In the genomic region with DNA sequence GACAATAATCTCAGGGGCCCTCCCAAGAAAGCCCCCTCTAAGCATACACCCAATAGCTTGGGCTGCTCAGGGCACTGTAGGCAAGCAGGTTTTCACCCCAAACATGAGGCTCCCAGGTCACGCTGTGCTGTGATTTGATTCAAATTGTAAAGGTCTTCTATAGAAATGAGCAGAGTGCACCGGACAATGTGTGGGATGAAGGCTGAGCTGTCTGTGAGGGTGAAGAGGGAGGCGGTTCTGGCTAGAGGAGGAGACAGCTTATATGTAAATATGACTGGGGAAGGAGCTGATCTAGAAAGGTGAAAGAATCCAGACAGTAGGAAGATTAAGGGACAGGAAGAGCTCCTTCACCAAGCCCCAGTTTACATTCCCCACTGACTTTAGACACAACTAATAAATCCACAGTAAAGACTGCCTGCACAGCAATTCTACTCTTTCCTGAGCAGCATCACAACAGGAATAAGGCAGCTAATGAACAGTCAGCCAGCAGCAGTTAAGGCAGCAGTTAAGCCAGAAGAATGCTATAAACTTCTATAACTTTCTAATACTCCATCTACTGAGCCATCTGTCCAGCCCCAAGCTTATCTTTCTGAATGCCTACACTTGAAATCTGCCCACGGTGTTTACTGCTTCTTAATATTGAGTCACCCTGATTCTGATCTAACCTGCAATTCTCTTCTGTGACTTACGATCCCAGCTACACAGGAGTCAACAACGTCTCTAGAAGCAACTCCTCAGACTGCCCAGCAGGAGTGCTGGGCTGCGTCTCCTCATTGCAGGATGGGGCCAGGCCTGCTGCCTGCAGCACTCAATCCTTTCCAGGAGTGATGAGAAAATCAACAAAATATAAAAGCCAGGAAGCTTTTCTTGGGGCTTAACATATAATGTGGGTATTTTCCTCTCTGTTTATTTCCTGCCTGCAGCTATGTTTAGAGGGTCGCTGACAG, we compare ENCODE assay signal across 19 mouse cellular contexts. TPM values are rescaled to one million over a fixed set of nuclear protein-coding genes. Genes with fewer than 3 reads are reported as not detected.
DNase-seq lines count a peak whose midpoint lies in the region; ATAC-seq and TF ChIP-seq lines count a peak whose summit lies in the region.
"Had no signal": no experiment of that assay in that cellular context is flagged by ENCODE, and none has a peak within 500 bp of the region (broad histone marks: within the 10 kb centered on the region; RNA-seq: fewer than 3 reads in every experiment).

No protein-coding gene starts in this region.

- no peaks in the 10 kb centered on the region for H3K9me3 ChIP-seq in forebrain, embryonic 11.5 days (ENCODE audit: control insufficient read depth, low read length)
- no peaks in the 10 kb centered on the region for H3K9me3 ChIP-seq in forebrain, embryonic 13.5 days (replicated peaks)
- no peaks in the 10 kb centered on the region for H3K9me3 ChIP-seq in limb, embryonic 11.5 days (ENCODE audit: control insufficient read depth, low read length)
- H3K9me3 ChIP-seq: embryonic facial prominence, embryonic 12.5 days; neural tube, embryonic 13.5 days had no signal

- 66% methylated on average over 8 of the region's 8 CpGs for WGBS in forebrain, embryonic 11.5 days
- WGBS in forebrain, embryonic 13.5 days: 63% methylated on average over 8 of the region's 8 CpGs
- WGBS in limb, embryonic 11.5 days: 45% methylated on average over 8 of the region's 8 CpGs

- no peak overlapping the region for H3K4me3 ChIP-seq in forebrain, embryonic 11.5 days (ENCODE audit: low read depth, low read length)
- H3K4me3 ChIP-seq in forebrain, embryonic 13.5 days: no peak overlapping the region
- no peak overlapping the region for H3K4me3 ChIP-seq in layer of hippocampus, adult 2 months
- H3K4me3 ChIP-seq in limb, embryonic 11.5 days (ENCODE audit: low read depth, low read length): no peak overlapping the region
- H3K4me3 ChIP-seq: embryonic facial prominence, embryonic 12.5 days; neural tube, embryonic 13.5 days had no signal

- ATAC-seq in forebrain, embryonic 11.5 days (replicated peaks; ENCODE audit: low FRiP score): no peak
- ATAC-seq in forebrain, embryonic 13.5 days: no peak
- no peak for ATAC-seq in limb, embryonic 11.5 days (ENCODE audit: insufficient number of reproducible peaks, low FRiP score, low TSS enrichment, low read depth)
- ATAC-seq: activated CD4-positive, CD25-positive, alpha-beta regulatory T cell, adult 4 months; hindbrain, embryonic 16.5 days had no signal

- H3K36me3 ChIP-seq in forebrain, embryonic 11.5 days (ENCODE audit: control insufficient read depth, insufficient read depth, low read length): peaks cover 3% of the 10 kb centered on the region; the same call in 1 of the 2 replicates
- peaks cover 47% of the 10 kb centered on the region for H3K36me3 ChIP-seq in forebrain, embryonic 13.5 days (ENCODE audit: poor library complexity, severe bottlenecking)
- no peaks in the 10 kb centered on the region; the same call in 1 of the 2 replicates for H3K36me3 ChIP-seq in limb, embryonic 11.5 days (ENCODE audit: control insufficient read depth, insufficient read depth, low read length)

- peak; percentile 25 for DNase-seq in forebrain, embryonic 11.5 days (ENCODE audit: low spot score)
- DNase-seq in layer of hippocampus, adult 2 months (ENCODE audit: low spot score in 2 of 2): no peak
- DNase-seq in layer of hippocampus, adult 9-11 months: no peak
- peak; percentile 50 for DNase-seq in ZHBTc4 (ENCODE audit: low read depth, low spot score)
- no peak for DNase-seq in limb, embryonic 11.5 days (ENCODE audit: low spot score)
- no peak for DNase-seq in left cerebral cortex, postnatal 4 days
- no peak for DNase-seq in B cell, adult 2 months
- DNase-seq: adrenal gland, postnatal 36 days; cerebellum, adult 8-10 months; gastrocnemius, postnatal 10 days; kidney, adult 9 months; lung, adult 18-20 months; thymus, adult 2 months had no signal

- H3K27ac ChIP-seq in forebrain, embryonic 11.5 days (ENCODE audit: low read depth, low read length): no peak overlapping the region
- H3K27ac ChIP-seq in forebrain, embryonic 13.5 days: no peak overlapping the region
- H3K27ac ChIP-seq in layer of hippocampus, adult 2 months: peak overlapping the region; percentile 18
- H3K27ac ChIP-seq in limb, embryonic 11.5 days (replicated peaks; ENCODE audit: low read depth, low read length): 0 out of 2 replicates have a peak overlapping the region, but pooled peaks have one; percentile 10
- H3K27ac ChIP-seq: embryonic facial prominence, embryonic 12.5 days; neural tube, embryonic 13.5 days had no signal

- H3K4me1 ChIP-seq in forebrain, embryonic 11.5 days (replicated peaks; ENCODE audit: control insufficient read depth, insufficient read depth, low read length): no peaks in the 10 kb centered on the region
- no peaks in the 10 kb centered on the region for H3K4me1 ChIP-seq in forebrain, embryonic 13.5 days
- H3K4me1 ChIP-seq in limb, embryonic 11.5 days (ENCODE audit: control insufficient read depth, insufficient read depth, low read length): peaks cover 8% of the 10 kb centered on the region; the same call in 1 of the 2 replicates
- H3K4me1 ChIP-seq: embryonic facial prominence, embryonic 12.5 days had no signal

- H3K27me3 ChIP-seq in forebrain, embryonic 11.5 days (ENCODE audit: control insufficient read depth, insufficient read depth, low read length): no peaks in the 10 kb centered on the region
- no peaks in the 10 kb centered on the region for H3K27me3 ChIP-seq in forebrain, embryonic 13.5 days
- H3K27me3 ChIP-seq in limb, embryonic 11.5 days (ENCODE audit: control insufficient read depth, insufficient read depth, low read length): no peaks in the 10 kb centered on the region
- H3K27me3 ChIP-seq: embryonic facial prominence, embryonic 12.5 days; neural tube, embryonic 13.5 days had no signal

- TF ChIP-seq CTCF in layer of hippocampus, adult 2 months (conservative IDR thresholded peaks at IDR 0.05): peak; percentile 51

- no peak overlapping the region for H3K9ac ChIP-seq in forebrain, embryonic 11.5 days (ENCODE audit: low read length)
- no peak overlapping the region for H3K9ac ChIP-seq in forebrain, embryonic 13.5 days
- H3K9ac ChIP-seq in limb, embryonic 11.5 days (ENCODE audit: low read length): no peak overlapping the region
- H3K9ac ChIP-seq: embryonic facial prominence, embryonic 12.5 days; neural tube, embryonic 13.5 days had no signal

- intact Hi-C loops in left cerebral cortex, postnatal 4 days (cut with DNase I): no loop called here

- H3K4me2 ChIP-seq in forebrain, embryonic 11.5 days (ENCODE audit: low read depth, low read length, severe bottlenecking): no peak overlapping the region
- no peak overlapping the region for H3K4me2 ChIP-seq in forebrain, embryonic 13.5 days
- H3K4me2 ChIP-seq in limb, embryonic 11.5 days (ENCODE audit: low read depth, severe bottlenecking): no peak overlapping the region
- H3K4me2 ChIP-seq: embryonic facial prominence, embryonic 12.5 days; neural tube, embryonic 13.5 days had no signal

RNA-seq across cellular contexts. Expression of gene Armc10, which starts 21.9 kb away (rescaled TPM):
- polyA plus RNA-seq in forebrain, embryonic 11.5 days (2014; fragmentation: Nextera tagmentation; extraction: Ambion mirVana): 93.1 and 93.2 TPM in 2 replicates
- 82.1 and 84.1 TPM in 2 replicates for polyA plus RNA-seq in forebrain, embryonic 13.5 days (2015; fragmentation: Nextera tagmentation; extraction: Ambion mirVana)
- total RNA-seq in layer of hippocampus, adult 2 months (2021): 10 to 100 TPM; 20.6 to 23.3 TPM
- polyA plus RNA-seq in limb, embryonic 11.5 days (2014; fragmentation: Nextera tagmentation; extraction: Ambion mirVana): 75.3 and 91.9 TPM in 2 replicates
- total RNA-seq in left cerebral cortex, postnatal 4 days (2021): 10 to 100 TPM; 48.4 to 58.1 TPM

RNA-seq across cellular contexts. Expression of gene Fbxl13, which starts 22.0 kb away (rescaled TPM):
- polyA plus RNA-seq in forebrain, embryonic 11.5 days (2014; fragmentation: Nextera tagmentation; extraction: Ambion mirVana): 0.15 TPM in 1 of 2 replicates, not detected in the other
- polyA plus RNA-seq in forebrain, embryonic 13.5 days (2015; fragmentation: Nextera tagmentation; extraction: Ambion mirVana): 0.09 and 0.29 TPM in 2 replicates
- total RNA-seq in layer of hippocampus, adult 2 months (2021): under 1 TPM; 0.29 to 0.41 TPM
- 0.12 TPM in 1 of 2 replicates, not detected in the other for polyA plus RNA-seq in limb, embryonic 11.5 days (2014; fragmentation: Nextera tagmentation; extraction: Ambion mirVana)
- under 1 TPM; 0.26 to 0.36 TPM for total RNA-seq in left cerebral cortex, postnatal 4 days (2021)
- total RNA-seq: adrenal gland, postnatal 36 days had no signal
- polyA plus RNA-seq: activated CD4-positive, CD25-positive, alpha-beta regulatory T cell, adult 4 months; liver, adult 2 months had no signal

RNA-seq across cellular contexts. Expression of gene Napepld, which starts 33.7 kb away (rescaled TPM):
- 17.9 and 20.3 TPM in 2 replicates for polyA plus RNA-seq in forebrain, embryonic 11.5 days (2014; fragmentation: Nextera tagmentation; extraction: Ambion mirVana)
- polyA plus RNA-seq in forebrain, embryonic 13.5 days (2015; fragmentation: Nextera tagmentation; extraction: Ambion mirVana): 7.1 and 7.3 TPM in 2 replicates
- 10 to 100 TPM; 28.4 to 34.7 TPM for total RNA-seq in layer of hippocampus, adult 2 months (2021)
- 4.5 and 5.0 TPM in 2 replicates for polyA plus RNA-seq in limb, embryonic 11.5 days (2014; fragmentation: Nextera tagmentation; extraction: Ambion mirVana)
- 1 to 10 TPM; 2.3 to 2.8 TPM for total RNA-seq in left cerebral cortex, postnatal 4 days (2021)

Comparison
In these comparisons a context has a peak if more than half of its experiments do, and no peak if none do; other contexts are left out.
1. DNase-seq: peak in forebrain, embryonic 11.5 days (single experiment) and ZHBTc4 (single experiment); none in layer of hippocampus, adult 2 months (0 of 2), layer of hippocampus, adult 9-11 months (single experiment), limb, embryonic 11.5 days (single experiment), left cerebral cortex, postnatal 4 days (single experiment) and B cell, adult 2 months (0 of 2).
2. H3K27ac ChIP-seq: peak in layer of hippocampus, adult 2 months (single experiment) and limb, embryonic 11.5 days (single experiment); none in forebrain, embryonic 11.5 days (single experiment) and forebrain, embryonic 13.5 days (single experiment).